Mouse (Mus musculus) lung, postnatal 0 days (tissue): ENCODE results near the gene Allc.

Experiments
- CTCF ChIP-seq: IDR thresholded peaks from 2 replicates; pipeline ENCODE4 v1.5.1; 2016; ENCODE audit warnings: antibody characterized with exemption, mild to moderate bottlenecking
- EP300 ChIP-seq: IDR thresholded peaks from 2 replicates; pipeline ENCODE4 v1.6.1; 2016; ENCODE audit warnings: antibody characterized with exemption, mild to moderate bottlenecking, control low read depth

DNA sequence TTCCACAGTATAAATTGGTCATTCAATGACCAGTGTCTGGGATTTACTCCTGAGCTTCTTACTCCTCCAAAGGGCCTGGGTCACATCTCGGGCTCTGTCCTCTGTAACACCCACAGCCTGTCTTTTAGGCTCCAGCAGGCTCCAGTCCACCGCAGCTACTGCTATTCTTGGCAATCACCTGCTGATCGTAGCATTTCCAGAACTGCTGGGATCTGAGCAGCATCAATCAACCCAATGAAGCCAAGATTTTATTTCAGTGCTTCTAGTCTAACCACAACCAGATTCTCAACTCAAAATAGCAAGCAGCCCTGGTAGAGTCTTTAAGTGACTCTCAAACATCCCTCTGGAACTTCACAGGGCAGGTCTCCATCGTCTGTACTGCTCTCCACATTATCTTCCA is 33.4 kb downstream of the Allc start:
- TF ChIP-seq CTCF, result no peak
- no peak for TF ChIP-seq EP300
